ENCODE assay signal across 14 mouse cellular contexts in the genomic region with DNA sequence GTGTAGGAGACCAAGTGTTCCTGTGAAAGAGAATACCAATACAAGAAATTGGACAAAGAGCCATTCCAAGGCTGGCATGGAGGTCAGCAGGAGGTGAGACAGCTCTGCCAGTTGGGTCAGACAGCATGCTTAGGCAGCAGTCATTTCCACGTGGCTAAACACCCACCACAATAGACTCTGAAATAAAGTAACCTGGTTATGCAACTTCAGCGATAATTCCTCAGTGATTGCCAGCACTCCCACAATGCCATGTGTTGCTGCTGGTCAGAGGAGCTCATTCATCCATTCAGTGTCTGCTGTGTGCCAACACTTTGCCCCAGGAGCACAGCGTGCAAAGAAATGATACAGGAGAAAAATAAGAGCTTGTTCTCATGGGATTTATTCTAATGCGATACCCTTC. TPM values are rescaled to one million over a fixed set of nuclear protein-coding genes. Genes with fewer than 3 reads are reported as not detected.
DNase-seq lines count a peak whose midpoint lies in the region; ATAC-seq and TF ChIP-seq lines count a peak whose summit lies in the region.
"Had no signal": no experiment of that assay in that cellular context is flagged by ENCODE, and none has a peak within 500 bp of the region (broad histone marks: within the 10 kb centered on the region; RNA-seq: fewer than 3 reads in every experiment).

No protein-coding gene starts in this region.

- TF ChIP-seq CTCF in hindbrain, postnatal 0 days (IDR thresholded peaks at IDR 0.05; ENCODE audit: low read depth): no peak

- no peak overlapping the region for H3K27ac ChIP-seq in hindbrain, postnatal 0 days
- no peak overlapping the region for H3K27ac ChIP-seq in hindbrain, embryonic 12.5 days
- H3K27ac ChIP-seq: heart, embryonic 15.5 days; intestine, embryonic 15.5 days; limb, embryonic 15.5 days; macrophage had no signal

- H3K4me1 ChIP-seq in hindbrain, postnatal 0 days (ENCODE audit: insufficient read depth, low read length): no peaks in the 10 kb centered on the region
- peaks cover 18% of the 10 kb centered on the region for H3K4me1 ChIP-seq in hindbrain, embryonic 12.5 days

- peaks cover 29% of the 10 kb centered on the region for H3K27me3 ChIP-seq in hindbrain, postnatal 0 days (ENCODE audit: insufficient read depth, low read length)
- peaks cover 36% of the 10 kb centered on the region for H3K27me3 ChIP-seq in hindbrain, embryonic 12.5 days

- H3K9me3 ChIP-seq in hindbrain, postnatal 0 days (ENCODE audit: low read length): no peaks in the 10 kb centered on the region
- H3K9me3 ChIP-seq in hindbrain, embryonic 12.5 days (replicated peaks): no peaks in the 10 kb centered on the region
- H3K9me3 ChIP-seq: heart, embryonic 15.5 days; intestine, embryonic 15.5 days; limb, embryonic 15.5 days had no signal

- H3K9ac ChIP-seq in hindbrain, postnatal 0 days (replicated peaks; ENCODE audit: low read length): no peak overlapping the region
- H3K9ac ChIP-seq in hindbrain, embryonic 12.5 days: no peak overlapping the region
- H3K9ac ChIP-seq: forebrain, postnatal 0 days; heart, embryonic 15.5 days; intestine, embryonic 15.5 days; limb, embryonic 15.5 days had no signal

- no peak overlapping the region for H3K4me2 ChIP-seq in hindbrain, postnatal 0 days (ENCODE audit: low read depth, low read length)
- no peak overlapping the region for H3K4me2 ChIP-seq in hindbrain, embryonic 12.5 days (replicated peaks)
- H3K4me2 ChIP-seq: heart, embryonic 15.5 days; intestine, embryonic 15.5 days; limb, embryonic 15.5 days had no signal

- DNase-seq in hindbrain, postnatal 0 days (ENCODE audit: low spot score): peak; percentile 8
- peak; percentile 17 for DNase-seq in 416B (ENCODE audit: low read depth)
- peak; percentile 59 for DNase-seq in adrenal gland, postnatal 14 days
- peak; percentile 95 for DNase-seq in gonadal fat pad, adult 2 months (ENCODE audit: low read depth)
- no peak for DNase-seq in lung, postnatal 4 days
- DNase-seq in gastrocnemius, postnatal 36 days: no peak
- DNase-seq: forebrain, postnatal 0 days had no signal

- no peak overlapping the region for H3K4me3 ChIP-seq in hindbrain, postnatal 0 days (ENCODE audit: low read length)
- H3K4me3 ChIP-seq in hindbrain, embryonic 12.5 days: no peak overlapping the region
- H3K4me3 ChIP-seq: heart, embryonic 15.5 days; intestine, embryonic 15.5 days; limb, embryonic 15.5 days had no signal

- intact Hi-C loops in gastrocnemius, postnatal 36 days (cut with DNase I): no loop called here

- no peaks in the 10 kb centered on the region for H3K36me3 ChIP-seq in hindbrain, postnatal 0 days (ENCODE audit: insufficient read depth, low read length)
- no peaks in the 10 kb centered on the region for H3K36me3 ChIP-seq in hindbrain, embryonic 12.5 days
- H3K36me3 ChIP-seq: heart, embryonic 15.5 days; intestine, embryonic 15.5 days; limb, embryonic 15.5 days had no signal

- WGBS in hindbrain, postnatal 0 days: 37% methylated on average over 4 of the region's 4 CpGs
- WGBS in hindbrain, embryonic 12.5 days: 70% methylated on average over 4 of the region's 4 CpGs

- no peak for ATAC-seq in hindbrain, postnatal 0 days
- no peak for ATAC-seq in hindbrain, embryonic 12.5 days (ENCODE audit: low FRiP score)
- no peak for ATAC-seq in frontal cortex, adult (ENCODE audit: low TSS enrichment)
- ATAC-seq: activated CD4-positive, CD25-positive, alpha-beta regulatory T cell, adult 4 months; forebrain, postnatal 0 days; intestine, embryonic 15.5 days had no signal

RNA-seq across cellular contexts. Expression of gene Srd5a2, which starts 4.0 kb away (rescaled TPM):
- total RNA-seq in hindbrain, postnatal 0 days (2014; rRNA removed): 0.11 and 0.58 TPM in 2 replicates
- polyA plus RNA-seq in hindbrain, postnatal 0 days (2015; fragmentation: Nextera tagmentation; extraction: Ambion mirVana): not detected in 2 replicates
- polyA plus RNA-seq in hindbrain, embryonic 12.5 days (2016; fragmentation: Nextera tagmentation; extraction: Ambion mirVana): not detected in 2 replicates
- total RNA-seq in adrenal gland, postnatal 14 days (2021): 67.6 and 91.0 TPM in 2 replicates
- polyA plus RNA-seq in gonadal fat pad, adult 2 months (2012; rRNA removed): 76.4 and 170 TPM in 2 replicates
- not detected for total RNA-seq in gastrocnemius, postnatal 36 days (2021)
- polyA plus RNA-seq: activated CD4-positive, CD25-positive, alpha-beta regulatory T cell, adult 4 months; forebrain, postnatal 0 days; heart, embryonic 15.5 days; macrophage had no signal

Comparison
In these comparisons a context has a peak if more than half of its experiments do, and no peak if none do; other contexts are left out.
1. DNase-seq: peak in hindbrain, postnatal 0 days (single experiment), 416B (single experiment), adrenal gland, postnatal 14 days (single experiment) and gonadal fat pad, adult 2 months (single experiment); none in lung, postnatal 4 days (0 of 2) and gastrocnemius, postnatal 36 days (0 of 2).
2. RNA of gene Srd5a2, which starts 4.0 kb away (total RNA-seq): 67.6 to 91.0 TPM in adrenal gland, postnatal 14 days; 0.11 to 0.58 TPM in hindbrain, postnatal 0 days and not detected in gastrocnemius, postnatal 36 days; every median in the first group is over 10 times any median in the second.